Mouse (Mus musculus) liver, embryonic 13.5 days (tissue): ENCODE measurements around the gene Dnmt3a. TPM values are rescaled to one million over a fixed set of nuclear protein-coding genes. Genes with fewer than 3 reads are reported as not detected.

ENCODE experiments used
- ATAC-seq: fragments of 200-750 bp; cut with Nextera tagmentation; 2 replicates; pipeline ENCODE4 v1.8.0; 2017; ENCODE audit warnings: low read depth, mild to moderate bottlenecking, moderate number of reproducible peaks, moderate library complexity
- DNase-seq: peaks from one replicate; pipeline ENCODE4 v3.0.0; 2022
- H3K27ac ChIP-seq: fragments of 300-500 bp; sonication (generic); 2 replicates; pipeline ENCODE4 v1.5.1; 2015; ENCODE audit warnings: moderate library complexity, mild to moderate bottlenecking, inconsistent platforms
- H3K27me3 ChIP-seq: fragments of 300-500 bp; sonication (generic); 2 replicates; pipeline ENCODE4 v1.6.1; 2015; ENCODE audit warnings: mild to moderate bottlenecking, inconsistent platforms
- H3K36me3 ChIP-seq: fragments of 300-500 bp; sonication (generic); 2 replicates; pipeline ENCODE4 v1.6.1; 2015; ENCODE audit warnings: mild to moderate bottlenecking, inconsistent platforms
- H3K4me1 ChIP-seq: fragments of 300-500 bp; sonication (generic); replicated peaks from 2 replicates; pipeline ENCODE4 v1.6.1; 2015; ENCODE audit warnings: inconsistent platforms
- H3K4me2 ChIP-seq: fragments of 300-500 bp; sonication (generic); 2 replicates; pipeline ENCODE4 v1.6.1; 2015; ENCODE audit warnings: inconsistent platforms, mild to moderate bottlenecking, moderate library complexity
- H3K4me3 ChIP-seq: fragments of 300-500 bp; sonication (generic); replicated peaks from 2 replicates; pipeline ENCODE4 v1.5.1; 2015; ENCODE audit warnings: mild to moderate bottlenecking, inconsistent platforms
- H3K9ac ChIP-seq: fragments of 300-500 bp; sonication (generic); 2 replicates; pipeline ENCODE4 v1.6.1; 2015; ENCODE audit warnings: mild to moderate bottlenecking, inconsistent platforms
- H3K9me3 ChIP-seq: fragments of 300-500 bp; sonication (generic); replicated peaks from 2 replicates; pipeline ENCODE4 v1.6.1; 2016; ENCODE audit warnings: inconsistent platforms
- WGBS: fragments of 180-500 bp; shearing (Covaris S2); methylation state at CpG from one replicate; pipeline ENCODE4 v1.1.7; 2015; ENCODE audit not compliant: insufficient replicate concordance; 5-methylcytosine and 5-hydroxymethylcytosine counted together
- polyA plus RNA-seq: library from polyadenylated mRNA; unstranded; fragments of >200 nt; fragmentation: Nextera tagmentation; extraction: Ambion mirVana; gene quantifications from 2 replicates; pipeline ENCODE4 v1.2.1, GENCODE M21; 2015

The Dnmt3a gene
- polyA plus RNA-seq, 1 experiment from 2014 or later = 29.6 TPM

DNA sequence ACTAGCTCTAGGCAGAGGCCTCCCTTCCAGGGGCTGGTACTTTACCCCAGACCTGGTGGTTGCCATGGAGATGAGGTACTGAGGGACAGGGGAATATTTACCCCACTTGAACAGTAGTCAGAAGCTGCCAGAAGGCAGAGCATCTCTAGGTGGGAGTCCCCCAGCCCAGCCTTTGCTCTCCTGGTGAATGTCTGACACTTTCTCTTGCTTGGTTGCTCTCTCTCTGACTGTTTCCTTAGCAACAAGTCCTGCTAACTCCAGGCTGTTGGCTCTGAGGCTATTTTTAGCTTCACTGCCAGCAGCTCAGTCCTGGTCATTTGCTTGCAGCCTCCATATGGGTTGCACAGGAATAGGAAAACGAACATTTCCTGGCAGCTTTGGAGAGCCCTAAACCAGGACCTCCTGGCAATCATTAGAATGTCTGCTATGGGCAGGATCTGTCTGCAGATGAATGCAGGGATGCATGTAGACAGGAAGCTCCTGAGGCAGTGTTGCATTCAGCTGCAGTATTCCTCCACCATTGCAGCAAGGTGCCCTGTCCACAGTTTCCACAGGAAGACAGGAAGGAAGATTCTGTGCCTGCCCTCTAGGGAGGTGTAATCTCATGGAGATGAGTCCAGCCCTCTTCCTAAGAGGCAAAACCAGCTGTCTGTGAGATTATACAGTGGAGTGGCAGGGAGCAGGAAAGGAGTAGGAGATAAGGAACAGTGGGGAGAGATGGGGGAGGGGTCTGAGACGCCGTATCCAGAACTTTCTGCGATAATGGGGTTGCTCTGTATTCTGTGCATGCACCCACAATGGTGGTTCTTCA lies 81.9 kb downstream of the Dnmt3a start:
- no peak for DNase-seq
- H3K9ac ChIP-seq = no peak overlapping the region
- H3K4me2 ChIP-seq = no peak overlapping the region
- H3K27ac ChIP-seq = peak overlapping the region; percentile 31
- WGBS = 5% methylated on average over 4 of the region's 4 CpGs
- no peaks in the 10 kb centered on the region for H3K9me3 ChIP-seq
- H3K36me3 ChIP-seq = peaks cover 5% of the 10 kb centered on the region; the same call in 1 of the 2 replicates
- no peaks in the 10 kb centered on the region for H3K27me3 ChIP-seq
- H3K4me3 ChIP-seq = no peak overlapping the region
- ATAC-seq = peak; percentile 13; the same call in 1 of the 2 replicates
- H3K4me1 ChIP-seq = peaks cover 72% of the 10 kb centered on the region

DNA sequence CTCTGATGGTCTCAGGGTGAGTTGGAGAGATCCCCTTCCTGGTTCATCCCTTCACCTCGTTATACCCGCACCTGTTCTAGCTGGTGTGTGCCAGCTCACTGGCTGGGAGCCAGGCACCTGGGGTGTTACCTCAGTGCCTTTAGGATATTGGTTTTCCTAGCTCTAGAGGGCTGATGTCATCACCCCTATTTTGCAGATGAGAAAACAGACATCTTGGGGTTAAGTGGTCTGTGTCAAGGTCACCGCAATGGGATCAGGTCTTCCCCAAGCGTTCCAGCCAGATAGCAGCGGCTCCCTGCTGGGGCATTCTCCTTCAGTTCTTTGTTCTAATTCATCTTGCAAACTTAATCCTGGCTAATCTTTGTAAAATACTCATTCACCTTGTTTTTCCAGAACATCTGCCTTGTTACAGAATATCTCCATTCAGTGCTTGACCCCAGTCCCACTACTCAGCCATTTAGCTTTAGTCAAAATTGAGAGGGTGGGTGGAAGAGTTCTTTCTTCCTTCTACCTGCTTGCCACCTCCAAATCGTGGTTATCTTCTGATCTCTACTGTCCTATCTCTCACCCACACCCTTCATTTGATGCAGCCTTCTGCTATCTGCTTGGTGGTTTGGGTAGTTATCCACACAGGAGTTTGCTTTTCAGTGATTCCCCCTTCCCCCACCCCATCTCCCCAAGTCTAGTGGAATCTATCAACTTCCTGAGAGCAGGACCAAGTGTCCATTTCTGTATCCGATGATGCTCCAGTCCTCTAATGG lies 84.2 kb downstream of the Dnmt3a start:
- no peak overlapping the region for H3K9ac ChIP-seq
- H3K4me2 ChIP-seq = 0 out of 2 replicates have a peak overlapping the region, but pooled peaks have one; percentile 94
- H3K27me3 ChIP-seq = no peaks in the 10 kb centered on the region
- H3K4me1 ChIP-seq = peaks cover 92% of the 10 kb centered on the region
- no peak for ATAC-seq
- 0 out of 2 replicates have a peak overlapping the region, but pooled peaks have one; percentile 66 for H3K4me3 ChIP-seq
- H3K36me3 ChIP-seq = no peaks in the 10 kb centered on the region
- no peaks in the 10 kb centered on the region for H3K9me3 ChIP-seq
- 43% methylated on average over 7 of the region's 7 CpGs for WGBS
- H3K27ac ChIP-seq = no peak overlapping the region
- no peak for DNase-seq

DNA sequence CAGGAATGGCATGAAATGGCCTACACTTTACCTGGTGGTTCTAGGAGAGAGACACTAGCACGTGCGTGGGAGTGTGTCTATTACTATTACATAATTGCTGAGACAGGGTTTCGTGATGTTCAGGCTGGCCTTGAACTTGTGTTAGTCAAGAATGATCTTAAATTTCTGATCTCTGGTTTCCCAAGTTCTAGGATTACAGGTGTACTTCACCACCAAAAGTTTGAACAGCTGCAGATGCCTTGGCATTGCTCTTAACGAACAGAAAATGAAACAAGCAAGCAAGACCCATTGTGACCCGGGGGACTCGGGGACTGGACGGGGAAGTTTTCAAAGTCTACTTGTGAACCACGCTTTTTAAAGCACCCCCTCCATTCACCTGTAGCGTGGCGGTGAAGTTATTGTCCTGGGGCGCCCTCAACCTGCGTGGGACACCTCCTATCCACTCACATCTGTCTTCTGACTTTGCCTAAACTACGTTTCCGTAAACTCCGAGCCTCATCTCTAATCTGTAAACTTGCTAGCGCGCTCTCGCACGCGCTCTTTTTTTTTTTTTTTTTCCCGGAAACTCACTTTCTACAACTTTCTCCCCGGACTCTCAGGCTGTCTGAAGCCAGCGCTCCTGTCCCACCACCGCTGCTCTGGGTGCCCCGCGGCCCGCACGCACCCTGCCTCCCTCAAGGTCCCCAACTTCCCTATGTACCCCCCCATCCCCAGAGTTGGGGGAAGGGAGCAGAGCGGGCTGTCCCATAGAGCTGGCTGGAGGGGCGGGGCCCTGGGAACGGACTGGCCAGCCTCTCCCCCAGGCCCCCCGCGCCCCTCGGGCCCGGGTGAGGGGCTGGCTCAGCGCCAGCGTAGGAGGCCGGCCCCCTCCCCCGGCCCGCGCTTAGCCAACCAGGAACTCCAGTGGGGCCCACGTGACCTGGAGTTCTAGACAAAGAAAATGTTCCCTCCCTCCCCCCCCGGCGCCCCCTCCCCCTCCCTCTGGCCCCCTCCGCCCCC lies 85.2 kb downstream of the Dnmt3a start:
- Histone ChIP-seq H3K27ac (peak overlapping the region; percentile 83), H3K4me1 (peaks cover 86% of the 10 kb centered on the region), H3K36me3 (peaks cover 9% of the 10 kb centered on the region), H3K4me3 (peak overlapping the region; percentile 66), H3K9me3 (no peaks in the 10 kb centered on the region), H3K4me2 (peak overlapping the region; percentile 94), H3K9ac (peak overlapping the region; percentile 72), H3K27me3 (no peaks in the 10 kb centered on the region)
- ATAC-seq (peak; percentile 40), DNase-seq (peak; percentile 30)
- 3% methylated on average over 40 of the region's 45 CpGs for WGBS

DNA sequence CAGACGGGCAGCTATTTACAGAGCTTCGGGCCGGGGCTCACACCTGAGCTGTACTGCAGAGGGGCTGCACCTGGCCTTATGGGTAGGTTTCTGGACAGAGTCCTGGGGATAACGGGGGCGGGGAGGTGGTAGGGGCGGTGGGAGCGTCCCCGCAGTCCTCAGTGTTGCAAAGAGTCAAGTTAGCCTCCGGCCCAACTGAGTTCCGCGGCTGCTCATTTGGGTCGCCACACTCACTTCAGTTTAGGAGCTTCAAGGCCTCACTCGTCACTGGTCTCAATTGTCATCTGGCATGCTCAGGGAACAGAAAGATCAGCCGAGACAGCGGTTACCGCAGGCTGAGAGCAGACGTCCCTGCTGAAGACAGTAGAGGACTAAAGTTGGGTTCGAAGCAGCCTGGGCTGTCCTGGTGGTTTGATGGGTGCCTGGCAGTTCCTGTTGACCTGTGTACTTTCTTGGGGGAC lies 86.0 kb downstream of the Dnmt3a start:
- DNase-seq (no peak), ATAC-seq (peak; percentile 17; the same call in 1 of the 2 replicates)
- Histone ChIP-seq H3K9ac (peak overlapping the region; percentile 72), H3K27me3 (no peaks in the 10 kb centered on the region), H3K4me2 (peak overlapping the region; percentile 94), H3K9me3 (no peaks in the 10 kb centered on the region), H3K4me3 (peak overlapping the region; percentile 66), H3K27ac (peak overlapping the region; percentile 83), H3K4me1 (peaks cover 78% of the 10 kb centered on the region), H3K36me3 (peaks cover 17% of the 10 kb centered on the region)
- WGBS = under 1% methylated on average over 18 of the region's 18 CpGs

DNA sequence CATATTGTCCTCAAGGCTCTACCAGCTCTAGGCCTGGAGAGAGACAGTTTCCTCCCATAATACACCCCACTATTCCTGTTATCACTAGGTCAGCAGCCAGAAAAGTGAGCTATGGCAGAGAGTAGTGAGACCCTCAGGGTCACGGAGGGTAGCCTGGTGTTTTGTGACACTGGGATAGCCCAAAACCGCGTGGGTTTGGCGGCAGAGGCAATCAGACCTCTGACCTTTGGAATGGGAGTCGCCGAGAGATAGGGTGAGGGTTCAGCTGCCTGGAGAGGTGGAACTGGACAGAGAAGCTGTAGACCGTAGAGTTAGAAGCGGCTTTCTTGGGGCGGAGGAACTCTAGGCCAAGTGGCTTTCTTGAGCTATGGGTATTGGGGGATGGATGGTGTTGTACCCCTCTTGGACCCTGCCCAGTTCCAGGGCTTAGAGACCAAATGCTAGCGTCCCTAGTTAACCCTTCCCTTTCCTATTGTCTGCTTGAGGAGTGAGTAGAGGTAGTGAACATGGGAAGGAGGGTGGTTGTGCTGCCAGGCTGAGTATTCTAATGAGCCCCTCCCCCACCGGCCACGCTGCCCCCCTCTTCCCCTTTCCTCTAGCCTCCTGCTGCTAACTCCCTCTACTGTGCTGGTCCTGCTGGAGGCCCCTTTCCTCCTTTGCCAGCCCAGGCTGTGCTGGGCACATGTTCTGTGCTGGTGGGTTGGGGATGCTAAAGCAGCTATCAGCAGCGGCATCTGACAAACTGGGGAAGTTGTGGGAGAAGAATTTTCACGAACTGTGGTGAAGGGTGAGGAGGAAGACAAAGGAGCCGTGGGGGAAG lies 86.6 kb downstream of the Dnmt3a start:
- H3K4me2 ChIP-seq = peak overlapping the region; percentile 94
- peaks cover 72% of the 10 kb centered on the region for H3K4me1 ChIP-seq
- ATAC-seq = peak; percentile 15; the same call in 1 of the 2 replicates
- peaks cover 23% of the 10 kb centered on the region for H3K36me3 ChIP-seq
- WGBS = 6% methylated on average over 15 of the region's 15 CpGs
- no peaks in the 10 kb centered on the region for H3K9me3 ChIP-seq
- no peak for DNase-seq
- peak overlapping the region; percentile 83 for H3K27ac ChIP-seq
- no peaks in the 10 kb centered on the region for H3K27me3 ChIP-seq
- peak overlapping the region; percentile 72 for H3K9ac ChIP-seq
- H3K4me3 ChIP-seq = peak overlapping the region; percentile 66

DNA sequence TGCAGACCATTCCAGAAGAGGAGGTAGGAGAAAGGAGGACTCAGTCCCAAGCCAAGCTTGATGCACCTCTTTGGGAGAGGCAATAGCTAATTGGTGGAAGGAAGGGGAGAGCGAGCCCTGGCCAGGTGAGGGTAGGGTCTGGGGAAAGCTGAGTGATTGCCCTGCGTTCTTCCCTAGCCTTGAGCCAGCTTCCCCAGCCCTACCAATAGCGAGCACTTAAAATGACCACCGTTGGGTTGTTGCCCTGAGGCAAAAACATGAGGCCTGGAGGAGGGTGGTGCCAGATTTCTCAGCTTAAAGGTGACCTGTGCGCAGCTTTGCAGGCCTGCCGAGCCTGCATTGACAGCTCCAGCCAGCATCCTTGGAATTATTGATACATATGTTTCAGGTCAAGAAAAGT lies 87.5 kb downstream of the Dnmt3a start:
- 57% methylated on average over 6 of the region's 6 CpGs for WGBS
- ATAC-seq (no peak), DNase-seq (no peak)
- 0 out of 2 replicates have a peak overlapping the region, but pooled peaks have one; percentile 66 for H3K4me3 ChIP-seq
- no peaks in the 10 kb centered on the region for H3K9me3 ChIP-seq
- peaks cover 63% of the 10 kb centered on the region for H3K4me1 ChIP-seq
- H3K27me3 ChIP-seq = no peaks in the 10 kb centered on the region
- peak overlapping the region; percentile 94 for H3K4me2 ChIP-seq
- no peak overlapping the region for H3K9ac ChIP-seq
- peaks cover 30% of the 10 kb centered on the region for H3K36me3 ChIP-seq
- H3K27ac ChIP-seq = peak overlapping the region; percentile 83

DNA sequence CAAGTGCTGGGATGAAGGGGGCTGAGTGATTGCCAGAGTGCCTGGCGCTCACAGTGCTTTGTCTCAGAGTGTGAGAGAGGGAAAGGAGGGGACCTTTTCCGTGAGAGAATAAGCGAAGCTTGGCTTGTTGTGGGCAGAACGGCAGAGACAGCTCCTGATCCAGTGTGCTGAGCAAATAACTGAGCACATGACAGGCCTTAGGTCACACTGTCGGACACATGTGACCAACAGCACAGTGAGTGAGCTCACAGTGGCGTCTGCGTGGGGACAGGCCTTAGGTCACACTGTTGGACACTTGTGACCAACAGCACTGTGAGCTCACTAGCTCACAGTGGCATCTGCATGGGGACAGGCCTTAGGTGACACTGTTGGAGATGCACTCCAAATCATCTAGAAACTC lies 88.7 kb downstream of the Dnmt3a start:
- Histone ChIP-seq H3K4me3 (no peak overlapping the region), H3K4me1 (peaks cover 51% of the 10 kb centered on the region), H3K9ac (no peak overlapping the region), H3K9me3 (no peaks in the 10 kb centered on the region), H3K36me3 (peaks cover 41% of the 10 kb centered on the region), H3K27ac (no peak overlapping the region), H3K4me2 (no peak overlapping the region), H3K27me3 (no peaks in the 10 kb centered on the region)
- 75% methylated on average over 7 of the region's 7 CpGs for WGBS
- ATAC-seq = no peak
- DNase-seq = no peak

DNA sequence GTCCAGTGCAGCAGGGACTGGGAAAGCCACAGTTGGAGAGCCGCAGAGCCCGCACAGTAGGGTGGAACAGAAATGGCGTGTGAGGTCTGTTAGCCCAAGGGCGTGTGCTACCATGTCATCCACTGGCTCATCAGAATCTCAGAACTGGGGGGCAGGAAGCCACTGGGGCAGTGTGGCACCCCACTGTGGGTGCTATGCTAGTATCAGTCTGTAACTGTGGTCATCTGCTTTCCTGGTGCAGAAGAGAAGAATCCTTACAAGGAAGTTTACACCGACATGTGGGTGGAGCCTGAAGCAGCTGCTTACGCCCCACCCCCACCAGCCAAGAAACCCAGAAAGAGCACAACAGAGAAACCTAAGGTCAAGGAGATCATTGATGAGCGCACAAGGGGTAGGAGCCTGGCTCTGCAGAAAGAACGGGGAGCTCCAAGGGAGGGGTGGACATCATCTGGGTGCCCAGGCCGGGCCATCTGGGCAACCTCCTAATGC lies 91.3 kb downstream of the Dnmt3a start:
- H3K4me3 ChIP-seq = no peak overlapping the region
- no peaks in the 10 kb centered on the region for H3K27me3 ChIP-seq
- H3K9ac ChIP-seq = no peak overlapping the region
- H3K9me3 ChIP-seq = no peaks in the 10 kb centered on the region
- ATAC-seq (no peak), DNase-seq (no peak)
- no peak overlapping the region for H3K4me2 ChIP-seq
- H3K27ac ChIP-seq = no peak overlapping the region
- peaks cover 62% of the 10 kb centered on the region for H3K36me3 ChIP-seq
- 74% methylated on average over 9 of the region's 9 CpGs for WGBS
- H3K4me1 ChIP-seq = peaks cover 26% of the 10 kb centered on the region

DNA sequence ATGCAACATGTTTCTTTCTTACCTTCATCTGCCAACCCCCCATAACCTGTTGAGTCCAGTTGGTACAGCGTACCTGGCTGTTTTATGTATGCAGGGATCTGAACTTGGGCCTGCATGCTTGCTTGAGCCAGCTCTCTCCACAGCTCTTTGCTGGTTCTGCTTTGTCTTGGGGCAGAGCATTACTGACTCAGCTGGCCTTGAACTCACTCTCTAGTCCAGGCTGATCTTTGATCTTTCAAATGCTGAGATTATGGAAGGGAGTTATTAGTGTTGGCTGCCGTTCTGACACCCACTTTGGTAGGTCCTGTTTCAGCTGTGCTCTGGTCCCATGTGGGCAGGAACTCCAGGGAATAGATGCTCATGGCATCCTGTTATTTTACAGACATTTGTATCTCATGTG lies 93.0 kb downstream of the Dnmt3a start:
- H3K27ac ChIP-seq = no peak overlapping the region
- no peak overlapping the region for H3K9ac ChIP-seq
- DNase-seq = no peak
- H3K27me3 ChIP-seq = no peaks in the 10 kb centered on the region
- no peaks in the 10 kb centered on the region for H3K9me3 ChIP-seq
- WGBS = 67% methylated on average over 2 of the region's 2 CpGs
- ATAC-seq = no peak
- peaks cover 9% of the 10 kb centered on the region for H3K4me1 ChIP-seq
- H3K4me3 ChIP-seq = no peak overlapping the region
- H3K4me2 ChIP-seq = no peak overlapping the region
- H3K36me3 ChIP-seq = peaks cover 77% of the 10 kb centered on the region

DNA sequence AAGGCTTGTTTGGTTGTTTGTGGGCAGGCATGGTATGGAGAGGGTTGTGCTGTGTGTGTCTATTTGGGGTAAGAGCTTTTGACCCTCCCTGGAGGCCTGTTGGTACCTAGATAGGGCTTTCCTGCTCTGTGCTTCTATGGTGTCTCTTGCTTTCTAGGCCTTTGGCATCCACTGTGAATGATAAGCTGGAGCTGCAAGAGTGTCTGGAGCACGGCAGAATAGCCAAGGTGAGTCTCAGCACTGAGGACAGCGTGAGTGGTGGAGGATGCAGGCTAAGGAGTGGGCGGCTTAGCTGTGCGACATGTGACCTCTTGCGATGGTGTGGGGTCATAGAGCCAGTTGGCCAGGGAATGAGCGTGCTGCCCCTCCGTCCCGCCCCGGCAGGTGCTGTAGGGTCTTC lies 99.6 kb downstream of the Dnmt3a start:
- Histone ChIP-seq H3K9ac (no peak overlapping the region), H3K4me2 (no peak overlapping the region), H3K27me3 (no peaks in the 10 kb centered on the region), H3K9me3 (no peaks in the 10 kb centered on the region), H3K36me3 (peaks cover 72% of the 10 kb centered on the region), H3K4me1 (no peaks in the 10 kb centered on the region), H3K27ac (no peak overlapping the region), H3K4me3 (no peak overlapping the region)
- 81% methylated on average over 9 of the region's 9 CpGs for WGBS
- no peak for DNase-seq
- no peak for ATAC-seq
